Mouse (Mus musculus): Measurements from ENCODE around the gene Agrn. TPM values are rescaled to one million over a fixed set of nuclear protein-coding genes. Genes with fewer than 3 reads are reported as not detected.

Agrn gene
- polyA plus RNA-seq, 1 experiment: 200 TPM

GRCm38 (mm10) chr4:156203001-156203412, 5.7 kb upstream of the Agrn start, which contains the start of gene AW011738:
Gene AW011738, plus strand, starts transcription at chr4:156203304.
- peak in 1 of 2 experiments; percentile 61 for DNase-seq (ENCODE audit: extremely low spot score in 1 of 2, low spot score in 1 of 2)

GRCm38 (mm10) chr4:156202462-156202893, 5.2 kb upstream of the Agrn start:
- DNase-seq (ENCODE audit: extremely low spot score in 1 of 2, low spot score in 1 of 2): no peak

GRCm38 (mm10) chr4:156200623-156201475, 3.6 kb upstream of the Agrn start, which contains the start of gene Isg15:
Gene Isg15, minus strand, starts transcription at chr4:156200818.
- DNase-seq (ENCODE audit: extremely low spot score in 1 of 2, low spot score in 1 of 2): no peak

GRCm38 (mm10) chr4:156197829-156198205, 529 bp upstream of the Agrn start:
- DNase-seq (ENCODE audit: extremely low spot score in 1 of 2, low spot score in 1 of 2): peak; percentile 74 to 75

GRCm38 (mm10) chr4:156195927-156196870, 1.1 kb downstream of the Agrn start:
- DNase-seq (ENCODE audit: extremely low spot score in 1 of 2, low spot score in 1 of 2): no peak

- no peak for DNase-seq (ENCODE audit: extremely low spot score in 1 of 2, low spot score in 1 of 2)
Observed at GRCm38 (mm10) chr4:156194346-156194745, 2.9 kb downstream of the Agrn start.

- no peak for DNase-seq (ENCODE audit: extremely low spot score in 1 of 2, low spot score in 1 of 2)
Observed at GRCm38 (mm10) chr4:156193906-156194305, 3.4 kb downstream of the Agrn start.

GRCm38 (mm10) chr4:156193200-156193590, 4.1 kb downstream of the Agrn start:
- no peak for DNase-seq (ENCODE audit: extremely low spot score in 1 of 2, low spot score in 1 of 2)

- DNase-seq (ENCODE audit: extremely low spot score in 1 of 2, low spot score in 1 of 2): no peak
Observed at GRCm38 (mm10) chr4:156192421-156193199, 4.7 kb downstream of the Agrn start.

GRCm38 (mm10) chr4:156188811-156189323, 8.4 kb downstream of the Agrn start:
- DNase-seq (ENCODE audit: extremely low spot score in 1 of 2, low spot score in 1 of 2): peak in 1 of 2 experiments; percentile 41

GRCm38 (mm10) chr4:156188162-156188810, 9.0 kb downstream of the Agrn start:
- no peak for DNase-seq (ENCODE audit: extremely low spot score in 1 of 2, low spot score in 1 of 2)

GRCm38 (mm10) chr4:156185950-156186850, 11.1 kb downstream of the Agrn start:
- peak in 1 of 2 experiments; percentile 72 for DNase-seq (ENCODE audit: extremely low spot score in 1 of 2, low spot score in 1 of 2)

GRCm38 (mm10) chr4:156185456-156185949, 11.8 kb downstream of the Agrn start:
- DNase-seq (ENCODE audit: extremely low spot score in 1 of 2, low spot score in 1 of 2): no peak

- DNase-seq (ENCODE audit: extremely low spot score in 1 of 2, low spot score in 1 of 2): no peak
Observed at GRCm38 (mm10) chr4:156184291-156184954, 12.9 kb downstream of the Agrn start.

GRCm38 (mm10) chr4:156183747-156184146, 13.5 kb downstream of the Agrn start:
- DNase-seq (ENCODE audit: extremely low spot score in 1 of 2, low spot score in 1 of 2): no peak

- no peak for DNase-seq (ENCODE audit: extremely low spot score in 1 of 2, low spot score in 1 of 2)
Observed at GRCm38 (mm10) chr4:156177630-156178029, 19.7 kb downstream of the Agrn start.

- DNase-seq (ENCODE audit: extremely low spot score in 1 of 2, low spot score in 1 of 2): peak in 1 of 2 experiments; percentile 0
Observed at GRCm38 (mm10) chr4:156171828-156172227, 25.5 kb downstream of the Agrn start.

GRCm38 (mm10) chr4:156169129-156169528, 28.2 kb downstream of the Agrn start:
- DNase-seq (ENCODE audit: extremely low spot score in 1 of 2, low spot score in 1 of 2): no peak
